Mouse (Mus musculus) megakaryocyte, embryonic 14.5 days (primary cell): ENCODE results near the gene Nebl. TPM values are rescaled to one million over a fixed set of nuclear protein-coding genes. Genes with fewer than 3 reads are reported as not detected.

Experiments used
- H3K27me3 ChIP-seq: replicated peaks from 2 replicates; pipeline ENCODE3; 2012; ENCODE audit warnings: inconsistent platforms
- H3K36me3 ChIP-seq: replicated peaks from 2 replicates; pipeline ENCODE3; 2012; ENCODE audit warnings: low read length, inconsistent platforms, mixed read lengths
- H3K4me1 ChIP-seq: 2 replicates; pipeline ENCODE4 v1.6.1; 2012; ENCODE audit warnings: inconsistent platforms
- H3K4me3 ChIP-seq: replicated peaks from 2 replicates; pipeline ENCODE3; 2012; ENCODE audit warnings: moderate library complexity, mild to moderate bottlenecking, inconsistent platforms
- H3K9me3 ChIP-seq: 2 replicates; pipeline ENCODE4 v1.6.1; 2012; ENCODE audit warnings: inconsistent platforms
- FLI1 ChIP-seq: IDR thresholded peaks from 2 replicates; pipeline ENCODE4 v1.6.1; 2012; ENCODE audit warnings: low read length, inconsistent platforms, mixed read lengths
- GATA1 ChIP-seq: IDR thresholded peaks from 3 replicates; pipeline ENCODE4 v1.6.1; 2012; ENCODE audit warnings: mixed read lengths, low read length, inconsistent platforms, borderline replicate concordance
- polyA plus RNA-seq: library from polyadenylated mRNA; stranded (reverse); fragments of >175 nt; gene quantifications from 2 replicates; pipeline ENCODE4 v1.2.3, GENCODE M21; 2012; ENCODE audit warnings: low replicate concordance; ENCODE audit not compliant: insufficient read depth

Gene Nebl
- polyA plus RNA-seq, 1 experiment = 0.04 TPM

GRCm38 (mm10) chr2:17643869-17644268 lies 87.4 kb downstream of the Nebl start:
- Histone ChIP-seq H3K36me3 (no peaks in the 10 kb centered on the region), H3K27me3 (no peaks in the 10 kb centered on the region), H3K4me1 (no peaks in the 10 kb centered on the region), H3K9me3 (no peaks in the 10 kb centered on the region), H3K4me3 (no peak overlapping the region)
- no peak for TF ChIP-seq FLI1
- TF ChIP-seq GATA1 = no peak

- Histone ChIP-seq H3K4me1 (no peaks in the 10 kb centered on the region), H3K27me3 (no peaks in the 10 kb centered on the region), H3K4me3 (no peak overlapping the region), H3K36me3 (no peaks in the 10 kb centered on the region), H3K9me3 (no peaks in the 10 kb centered on the region)
- TF ChIP-seq GATA1 = no peak
- no peak for TF ChIP-seq FLI1
Observed at GRCm38 (mm10) chr2:17642770-17643169, 88.5 kb downstream of the Nebl start.

GRCm38 (mm10) chr2:17640861-17641260 lies 90.4 kb downstream of the Nebl start:
- Histone ChIP-seq H3K4me3 (no peak overlapping the region), H3K36me3 (no peaks in the 10 kb centered on the region), H3K9me3 (no peaks in the 10 kb centered on the region), H3K27me3 (no peaks in the 10 kb centered on the region), H3K4me1 (no peaks in the 10 kb centered on the region)
- no peak for TF ChIP-seq FLI1
- TF ChIP-seq GATA1 = no peak

GRCm38 (mm10) chr2:17638631-17639030 lies 92.6 kb downstream of the Nebl start:
- Histone ChIP-seq H3K4me1 (no peaks in the 10 kb centered on the region), H3K36me3 (no peaks in the 10 kb centered on the region), H3K4me3 (no peak overlapping the region), H3K27me3 (no peaks in the 10 kb centered on the region), H3K9me3 (no peaks in the 10 kb centered on the region)
- TF ChIP-seq GATA1 (no peak), FLI1 (no peak)

GRCm38 (mm10) chr2:17623931-17624330 lies 107.3 kb downstream of the Nebl start:
- no peaks in the 10 kb centered on the region for H3K9me3 ChIP-seq
- no peaks in the 10 kb centered on the region for H3K27me3 ChIP-seq
- no peaks in the 10 kb centered on the region for H3K36me3 ChIP-seq
- TF ChIP-seq GATA1 = no peak
- no peak for TF ChIP-seq FLI1
- no peak overlapping the region for H3K4me3 ChIP-seq
- H3K4me1 ChIP-seq = no peaks in the 10 kb centered on the region

- TF ChIP-seq FLI1 = no peak
- no peaks in the 10 kb centered on the region for H3K27me3 ChIP-seq
- H3K36me3 ChIP-seq = no peaks in the 10 kb centered on the region
- no peak overlapping the region for H3K4me3 ChIP-seq
- peaks cover 5% of the 10 kb centered on the region for H3K9me3 ChIP-seq
- H3K4me1 ChIP-seq = no peaks in the 10 kb centered on the region
Observed at GRCm38 (mm10) chr2:17610259-17610658, 121.0 kb downstream of the Nebl start.

- no peaks in the 10 kb centered on the region for H3K27me3 ChIP-seq
- no peaks in the 10 kb centered on the region for H3K36me3 ChIP-seq
- H3K4me1 ChIP-seq = no peaks in the 10 kb centered on the region
- H3K4me3 ChIP-seq = no peak overlapping the region
- no peak for TF ChIP-seq GATA1
- no peak for TF ChIP-seq FLI1
- 0 out of 2 replicates have a peak, but pooled peaks cover 6% of the 10 kb centered on the region for H3K9me3 ChIP-seq
Observed at GRCm38 (mm10) chr2:17603573-17603972, 127.7 kb downstream of the Nebl start.

- no peak overlapping the region for H3K4me3 ChIP-seq
- H3K4me1 ChIP-seq = no peaks in the 10 kb centered on the region
- no peaks in the 10 kb centered on the region for H3K27me3 ChIP-seq
- H3K9me3 ChIP-seq = 0 out of 2 replicates have a peak, but pooled peaks cover 6% of the 10 kb centered on the region
- no peaks in the 10 kb centered on the region for H3K36me3 ChIP-seq
- TF ChIP-seq GATA1 (no peak), FLI1 (no peak)
Observed at GRCm38 (mm10) chr2:17600652-17601051, 130.6 kb downstream of the Nebl start.

GRCm38 (mm10) chr2:17599860-17600259 lies 131.4 kb downstream of the Nebl start:
- 0 out of 2 replicates have a peak, but pooled peaks cover 3% of the 10 kb centered on the region for H3K9me3 ChIP-seq
- H3K27me3 ChIP-seq = no peaks in the 10 kb centered on the region
- H3K4me3 ChIP-seq = no peak overlapping the region
- H3K36me3 ChIP-seq = no peaks in the 10 kb centered on the region
- TF ChIP-seq GATA1 (no peak), FLI1 (no peak)
- H3K4me1 ChIP-seq = no peaks in the 10 kb centered on the region

GRCm38 (mm10) chr2:17597932-17598331 lies 133.3 kb downstream of the Nebl start:
- no peaks in the 10 kb centered on the region for H3K36me3 ChIP-seq
- H3K27me3 ChIP-seq = no peaks in the 10 kb centered on the region
- H3K4me3 ChIP-seq = no peak overlapping the region
- H3K4me1 ChIP-seq = no peaks in the 10 kb centered on the region
- no peak for TF ChIP-seq GATA1
- TF ChIP-seq FLI1 = no peak
- H3K9me3 ChIP-seq = no peaks in the 10 kb centered on the region

- TF ChIP-seq GATA1 = no peak
- no peak for TF ChIP-seq FLI1
- no peaks in the 10 kb centered on the region for H3K36me3 ChIP-seq
- H3K4me3 ChIP-seq = no peak overlapping the region
- no peaks in the 10 kb centered on the region for H3K27me3 ChIP-seq
- no peaks in the 10 kb centered on the region for H3K9me3 ChIP-seq
- H3K4me1 ChIP-seq = no peaks in the 10 kb centered on the region
Observed at GRCm38 (mm10) chr2:17589669-17590068, 141.6 kb downstream of the Nebl start.

GRCm38 (mm10) chr2:17585329-17585992 lies 145.8 kb downstream of the Nebl start:
- Histone ChIP-seq H3K4me1 (no peaks in the 10 kb centered on the region), H3K9me3 (no peaks in the 10 kb centered on the region), H3K36me3 (no peaks in the 10 kb centered on the region), H3K27me3 (no peaks in the 10 kb centered on the region), H3K4me3 (no peak overlapping the region)
- TF ChIP-seq GATA1 (no peak), FLI1 (no peak)
